Mouse (Mus musculus) Muller cell, postnatal 12 days (primary cell): ENCODE measurements at regions not wholly inside any gene's neighbourhood (a gene's known extent, or its start where the extent isn't known, plus 50 kb on each side); places are given as distances from the start of the nearest gene placed in this dataset.
A peak's percentile ranks its signal among the peaks of the same experiment; 100 is the strongest.

Experiments used
- DNase-seq: peaks from one replicate; pipeline ENCODE4 v3.0.0-alpha.2; 2015; ENCODE audit errors: inconsistent ontology term

DNA sequence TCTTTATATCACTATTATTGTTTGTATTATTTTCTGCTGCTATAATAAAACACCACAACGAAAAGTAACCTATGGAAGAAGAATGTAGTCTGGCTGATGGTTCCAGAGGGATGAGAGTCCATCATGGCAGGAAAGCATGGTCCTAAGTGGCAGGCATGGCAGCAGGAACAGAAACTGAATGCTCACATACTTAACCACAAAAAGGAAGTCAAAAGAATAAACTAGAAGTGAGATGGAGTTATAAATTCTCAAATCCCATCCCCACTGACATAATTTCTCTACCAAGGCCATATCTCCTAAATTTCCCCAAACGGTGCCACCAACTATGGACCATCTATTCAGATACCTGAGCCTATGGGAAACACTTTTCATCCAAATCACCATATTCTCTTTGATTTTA, 408.7 kb upstream of the Cnksr2 start:
- no peak for DNase-seq

DNA sequence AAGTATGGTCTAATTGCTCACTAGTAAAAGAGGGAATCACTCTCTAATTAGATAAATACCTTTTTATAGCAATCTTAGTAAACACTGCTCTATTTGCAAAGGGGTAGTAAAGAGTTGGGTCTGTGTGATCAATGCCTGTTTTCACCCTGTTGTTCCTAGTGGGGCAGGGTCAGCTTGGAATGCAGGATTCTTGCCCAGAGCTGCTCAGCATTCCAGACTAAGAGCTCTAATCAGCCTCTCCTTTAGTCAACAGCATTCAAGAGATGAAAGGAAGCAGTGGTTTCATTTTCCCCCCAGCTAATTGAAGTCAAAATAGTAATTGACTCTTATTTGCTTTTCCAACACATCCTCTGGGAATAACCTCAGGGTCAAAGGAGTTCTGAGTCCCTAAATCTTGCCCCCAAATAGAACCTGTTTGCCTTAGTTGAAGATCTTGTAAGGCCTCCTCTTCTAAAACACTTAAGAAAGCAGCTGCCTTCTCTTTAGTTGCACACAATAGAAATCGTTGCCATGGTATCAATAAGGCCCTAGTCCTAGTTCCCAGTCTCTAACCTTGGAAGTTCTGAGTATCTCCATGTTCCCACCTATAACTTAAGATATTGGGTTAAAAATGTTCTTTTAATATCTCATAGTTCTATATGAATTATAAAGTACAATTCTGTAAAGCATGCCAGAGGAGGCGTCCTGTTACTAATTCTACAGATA, 380.6 kb upstream of the Cnksr2 start:
- peak; percentile 54 for DNase-seq

DNA sequence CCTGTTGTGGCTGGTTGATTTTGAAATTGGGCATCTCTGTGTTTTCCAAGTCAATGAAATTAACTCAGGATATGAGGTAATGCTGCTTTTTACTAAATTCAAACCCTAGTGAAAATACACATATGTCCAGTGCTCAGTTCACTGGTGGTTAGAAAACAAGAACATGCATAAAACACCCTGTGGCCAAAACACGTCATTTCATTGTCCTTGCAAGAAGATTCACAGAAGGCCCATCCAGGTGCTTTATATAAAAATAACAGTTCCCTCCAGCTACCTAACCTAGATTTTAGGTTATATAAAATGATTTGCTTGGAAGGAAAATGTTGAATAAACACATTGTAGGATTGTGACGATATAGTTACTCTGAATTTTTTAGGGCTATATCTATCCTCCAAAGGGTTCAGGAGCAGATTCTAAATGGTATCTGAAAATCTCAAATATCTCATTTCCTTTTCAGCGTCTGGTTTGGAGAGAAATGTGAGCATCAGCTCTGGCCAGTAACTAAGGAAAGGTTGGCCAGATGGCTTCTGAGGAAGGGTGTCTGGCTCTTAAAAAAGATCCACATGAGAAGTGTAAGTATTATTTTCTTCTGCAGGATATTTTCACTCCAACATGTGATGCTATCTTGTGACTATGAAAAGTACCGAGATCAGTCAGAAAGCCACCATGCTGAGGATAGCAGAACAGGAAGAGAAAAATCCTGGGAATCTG, 351.2 kb upstream of the Cnksr2 start:
- DNase-seq: no peak

DNA sequence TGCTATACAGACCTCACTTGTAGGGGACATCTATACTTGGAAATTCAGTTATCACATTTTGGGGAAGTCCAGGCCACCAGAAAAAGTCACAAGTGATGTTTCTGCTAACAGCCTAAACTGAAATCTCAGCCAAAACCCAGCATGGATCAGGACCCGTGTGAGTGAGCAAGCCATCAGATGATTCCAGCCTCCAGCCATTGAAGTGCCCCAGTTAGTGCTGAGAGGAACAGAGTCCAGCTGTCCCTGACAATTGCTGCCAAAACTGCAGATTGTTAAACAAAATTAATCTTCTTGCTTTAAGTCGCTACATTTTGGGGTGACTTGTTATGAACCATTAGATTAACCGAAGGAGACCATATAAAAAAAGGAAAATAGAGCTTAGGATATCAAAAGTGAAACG, 332.7 kb upstream of the Cnksr2 start:
- peak; percentile 26 for DNase-seq

DNA sequence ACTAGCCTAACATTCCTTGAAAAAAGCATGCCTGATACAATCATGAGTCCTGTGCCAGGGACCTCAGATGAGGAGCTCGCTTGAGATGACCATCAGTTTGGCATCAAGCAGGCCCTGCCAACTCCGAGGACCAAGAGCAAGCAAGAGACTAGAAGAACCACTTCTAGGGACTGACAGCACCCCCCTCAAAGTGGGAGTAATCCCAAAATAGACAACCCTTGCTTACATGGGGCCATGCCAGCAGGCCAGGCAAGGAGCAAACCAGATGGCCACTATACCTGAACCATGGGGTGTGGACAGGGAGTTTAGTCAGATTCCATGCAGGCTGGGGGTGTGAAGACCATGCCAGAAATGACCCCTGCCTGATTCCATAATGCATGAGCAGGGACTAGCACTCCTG, 330.1 kb upstream of the Cnksr2 start:
- DNase-seq: no peak
